Mouse (Mus musculus) heart, embryonic 16.5 days (tissue): ENCODE results near the gene Pip4k2c. TPM values are rescaled to one million over a fixed set of nuclear protein-coding genes. Genes with fewer than 3 reads are reported as not detected.
A peak's percentile ranks its signal among the peaks of the same experiment; 100 is the strongest.

Source experiments
- ATAC-seq: fragments of 200-750 bp; cut with Nextera tagmentation; replicated peaks from 2 replicates; pipeline ENCODE4 v1.8.0; 2017; ENCODE audit warnings: moderate number of reproducible peaks; ENCODE audit not compliant: insufficient read depth, low FRiP score; ENCODE audit errors: extremely low read depth
- H3K27ac ChIP-seq: fragments of 300-500 bp; sonication (generic); 2 replicates; pipeline ENCODE4 v1.5.1; 2014; ENCODE audit warnings: mild to moderate bottlenecking, low read length, control low read depth, moderate library complexity
- H3K27me3 ChIP-seq: fragments of 300-500 bp; sonication (generic); 2 replicates; pipeline ENCODE4 v1.6.1; 2014; ENCODE audit warnings: low read length, mixed read lengths; ENCODE audit not compliant: control insufficient read depth, insufficient read depth
- H3K36me3 ChIP-seq: fragments of 300-500 bp; sonication (generic); 2 replicates; pipeline ENCODE4 v1.6.1; 2014; ENCODE audit not compliant: control insufficient read depth, insufficient read depth
- H3K4me1 ChIP-seq: fragments of 300-500 bp; sonication (generic); 2 replicates; pipeline ENCODE4 v1.6.1; 2014; ENCODE audit warnings: low read length, mixed read lengths; ENCODE audit not compliant: control insufficient read depth, insufficient read depth
- H3K4me2 ChIP-seq: fragments of 300-500 bp; sonication (generic); 2 replicates; pipeline ENCODE4 v1.6.1; 2014; ENCODE audit warnings: low read depth, mild to moderate bottlenecking, control low read depth, low read length
- H3K4me3 ChIP-seq: fragments of 300-500 bp; sonication (generic); 2 replicates; pipeline ENCODE4 v1.5.1; 2014; ENCODE audit warnings: mild to moderate bottlenecking, control low read depth, low read length
- H3K9ac ChIP-seq: fragments of 300-500 bp; sonication (generic); 2 replicates; pipeline ENCODE4 v1.6.1; 2014; ENCODE audit warnings: low read length, control low read depth
- H3K9me3 ChIP-seq: fragments of 300-500 bp; sonication (generic); replicated peaks from 2 replicates; pipeline ENCODE4 v1.6.1; 2016; ENCODE audit warnings: low read length; ENCODE audit not compliant: control insufficient read depth
- WGBS: fragments of 180-500 bp; shearing (Covaris S2); extraction: QIAGEN DNeasy Blood & Tissue Kit; methylation state at CpG from one replicate; pipeline ENCODE4 v1.1.7; 2014; 5-methylcytosine and 5-hydroxymethylcytosine counted together
- polyA plus RNA-seq: library from polyadenylated mRNA; unstranded; fragments of >200 nt; fragmentation: Nextera tagmentation; extraction: Ambion mirVana; gene quantifications from 2 replicates; pipeline ENCODE4 v1.2.1, GENCODE M21; 2015

The Pip4k2c gene
- polyA plus RNA-seq, 1 experiment from 2014 or later, result 27.2 TPM

DNA sequence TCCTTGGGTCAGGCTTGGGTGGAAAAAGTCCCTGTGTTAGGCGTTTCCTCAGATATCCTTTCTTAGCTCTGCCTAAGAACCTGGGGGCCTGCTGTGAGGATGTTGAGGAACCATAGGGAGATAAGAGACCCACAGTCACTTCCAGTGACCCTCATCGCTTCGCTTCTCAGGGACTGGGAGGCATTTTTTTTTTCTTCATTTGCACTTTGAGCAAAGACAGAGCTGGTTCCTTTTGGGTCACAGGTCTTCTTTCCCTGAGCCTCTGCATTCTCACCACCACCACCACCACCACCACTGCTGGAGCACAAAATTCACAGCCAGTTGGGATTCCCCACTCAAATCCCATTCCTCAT, 30.7 kb downstream of the Pip4k2c start:
- 20% methylated on average over 3 of the region's 3 CpGs for WGBS
- Histone ChIP-seq H3K9ac (peak overlapping the region; percentile 48; the same call in 1 of the 2 replicates), H3K4me3 (peak overlapping the region; percentile 41), H3K36me3 (no peaks in the 10 kb centered on the region), H3K9me3 (no peaks in the 10 kb centered on the region), H3K4me1 (peaks cover 19% of the 10 kb centered on the region), H3K4me2 (peak overlapping the region; percentile 60), H3K27ac (no peak overlapping the region), H3K27me3 (peaks cover 78% of the 10 kb centered on the region)
- no peak for ATAC-seq

DNA sequence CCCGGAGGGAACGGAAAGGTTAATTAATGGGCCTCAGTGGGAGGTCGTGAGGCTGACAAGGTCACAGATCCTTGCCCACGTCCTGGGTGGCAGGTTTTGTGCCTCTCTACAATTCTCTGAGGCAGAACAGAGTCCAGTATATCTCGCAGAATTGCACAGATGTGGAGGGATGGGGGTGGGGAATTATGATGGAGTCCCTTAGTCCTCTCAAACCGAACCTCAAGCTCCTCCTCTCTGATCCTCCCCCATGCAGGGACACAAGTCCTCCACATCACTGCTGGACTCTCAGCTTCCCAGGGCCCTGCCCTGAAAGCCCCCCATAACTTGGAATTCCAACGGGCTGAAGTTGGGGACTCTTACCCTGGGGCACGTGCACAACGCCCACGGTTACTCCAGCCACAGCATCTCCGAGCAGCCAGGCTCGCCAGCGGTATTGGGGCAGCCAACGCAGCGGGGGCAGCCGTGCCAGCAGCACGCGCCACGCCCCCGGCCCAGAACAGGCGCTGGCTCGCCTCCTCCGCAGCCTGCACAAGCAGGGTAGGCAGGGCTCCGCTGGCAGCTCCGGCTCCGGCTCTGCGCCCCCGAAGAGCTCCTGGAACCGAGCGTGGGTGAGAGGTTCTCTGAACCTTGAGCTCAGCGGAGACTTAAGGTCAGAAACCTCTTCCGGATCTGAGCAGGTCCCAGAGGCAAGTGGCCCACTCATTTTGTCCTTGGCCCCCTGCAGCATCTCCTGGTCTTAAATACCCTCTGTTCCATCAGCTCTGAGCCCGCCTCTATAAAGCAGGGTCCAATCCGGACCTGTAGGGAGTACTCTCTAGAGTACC, 31.3 kb downstream of the Pip4k2c start, which contains the start of gene Slc26a10:
Slc26a10 (minus strand) TSS at position 775 of the 824 bp plus-strand sequence.
- peaks cover 19% of the 10 kb centered on the region for H3K4me1 ChIP-seq
- H3K4me2 ChIP-seq, result peak within 1 kb of the TSS; percentile 60
- 0 out of 2 replicates have a peak within 1 kb of the TSS, but pooled peaks have one; percentile 25 for H3K27ac ChIP-seq
- WGBS, result 3% methylated on average over 34 of the region's 34 CpGs
- no peak for ATAC-seq
- no peaks in the 10 kb centered on the region for H3K36me3 ChIP-seq
- H3K27me3 ChIP-seq, result peaks cover 77% of the 10 kb centered on the region
- peak within 1 kb of the TSS; percentile 48 for H3K9ac ChIP-seq
- H3K9me3 ChIP-seq, result no peaks in the 10 kb centered on the region
- H3K4me3 ChIP-seq, result peak within 1 kb of the TSS; percentile 41

- peak overlapping the region; percentile 62 for H3K4me2 ChIP-seq
- H3K4me3 ChIP-seq, result peak overlapping the region; percentile 43
- ATAC-seq, result no peak
- H3K9me3 ChIP-seq, result no peaks in the 10 kb centered on the region
- H3K27me3 ChIP-seq, result peaks cover 76% of the 10 kb centered on the region
- H3K4me1 ChIP-seq, result peaks cover 19% of the 10 kb centered on the region
- no peak overlapping the region for H3K27ac ChIP-seq
- peak overlapping the region; percentile 31 for H3K9ac ChIP-seq
- H3K36me3 ChIP-seq, result no peaks in the 10 kb centered on the region
- 4% methylated on average over 41 of the region's 41 CpGs for WGBS
Observed at GRCm38 (mm10) chr10:127178286-127179027, 32.9 kb downstream of the Pip4k2c start.

GRCm38 (mm10) chr10:127177719-127178118, 33.7 kb downstream of the Pip4k2c start:
- Histone ChIP-seq H3K9ac (peak overlapping the region; percentile 31), H3K27ac (no peak overlapping the region), H3K9me3 (no peaks in the 10 kb centered on the region), H3K4me3 (peak overlapping the region; percentile 43), H3K27me3 (peaks cover 72% of the 10 kb centered on the region), H3K36me3 (no peaks in the 10 kb centered on the region), H3K4me2 (peak overlapping the region; percentile 62), H3K4me1 (peaks cover 19% of the 10 kb centered on the region)
- ATAC-seq, result peak; percentile 50; the same call in 1 of the 2 replicates
- 1% methylated on average over 23 of the region's 23 CpGs for WGBS

GRCm38 (mm10) chr10:127177235-127177634, 34.1 kb downstream of the Pip4k2c start:
- no peak overlapping the region for H3K9ac ChIP-seq
- no peaks in the 10 kb centered on the region for H3K36me3 ChIP-seq
- 18% methylated on average over 9 of the region's 9 CpGs for WGBS
- H3K27me3 ChIP-seq, result peaks cover 68% of the 10 kb centered on the region
- H3K27ac ChIP-seq, result no peak overlapping the region
- H3K4me3 ChIP-seq, result no peak overlapping the region
- peak overlapping the region; percentile 17; the same call in 1 of the 2 replicates for H3K4me2 ChIP-seq
- peaks cover 19% of the 10 kb centered on the region for H3K4me1 ChIP-seq
- no peaks in the 10 kb centered on the region for H3K9me3 ChIP-seq
- ATAC-seq, result no peak

DNA sequence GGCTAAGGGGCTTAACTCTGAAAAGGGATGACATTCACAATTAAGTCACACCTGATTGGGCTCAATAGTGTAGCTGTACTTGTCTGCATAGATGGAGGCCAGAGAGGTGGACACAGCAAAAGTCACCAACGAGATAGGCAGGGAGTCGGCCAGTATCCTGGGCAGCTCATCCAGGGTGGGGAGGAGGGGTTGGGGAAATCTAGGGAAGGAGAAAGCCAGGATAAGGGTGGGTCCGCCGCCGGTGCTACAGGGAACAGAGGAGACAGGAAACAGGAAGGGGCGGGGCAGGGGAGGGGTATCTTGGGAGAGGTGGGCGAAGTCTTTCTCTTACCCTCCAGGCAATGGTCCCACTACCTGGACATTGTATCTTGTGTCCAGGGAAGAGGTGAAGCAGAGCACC, 34.6 kb downstream of the Pip4k2c start:
- Histone ChIP-seq H3K9me3 (no peaks in the 10 kb centered on the region), H3K27me3 (peaks cover 68% of the 10 kb centered on the region), H3K4me2 (peak overlapping the region; percentile 6), H3K4me1 (peaks cover 19% of the 10 kb centered on the region), H3K27ac (no peak overlapping the region), H3K36me3 (no peaks in the 10 kb centered on the region), H3K4me3 (no peak overlapping the region), H3K9ac (no peak overlapping the region)
- no peak for ATAC-seq
- WGBS, result 6% methylated on average over 7 of the region's 7 CpGs

GRCm38 (mm10) chr10:127176228-127176627, 35.2 kb downstream of the Pip4k2c start:
- no peaks in the 10 kb centered on the region for H3K36me3 ChIP-seq
- peaks cover 19% of the 10 kb centered on the region for H3K4me1 ChIP-seq
- WGBS, result 41% methylated on average over 3 of the region's 3 CpGs
- no peaks in the 10 kb centered on the region for H3K9me3 ChIP-seq
- no peak overlapping the region for H3K4me3 ChIP-seq
- H3K27ac ChIP-seq, result no peak overlapping the region
- H3K27me3 ChIP-seq, result peaks cover 71% of the 10 kb centered on the region
- H3K9ac ChIP-seq, result no peak overlapping the region
- no peak overlapping the region for H3K4me2 ChIP-seq
- ATAC-seq, result no peak

GRCm38 (mm10) chr10:127174170-127174569, 37.2 kb downstream of the Pip4k2c start:
- H3K9ac ChIP-seq, result no peak overlapping the region
- no peak overlapping the region for H3K27ac ChIP-seq
- H3K27me3 ChIP-seq, result peaks cover 73% of the 10 kb centered on the region
- H3K4me1 ChIP-seq, result peaks cover 18% of the 10 kb centered on the region
- no peak overlapping the region for H3K4me3 ChIP-seq
- WGBS, result 83% methylated on average over 7 of the region's 7 CpGs
- no peak overlapping the region for H3K4me2 ChIP-seq
- H3K36me3 ChIP-seq, result no peaks in the 10 kb centered on the region
- ATAC-seq, result no peak
- no peaks in the 10 kb centered on the region for H3K9me3 ChIP-seq
